Mouse (Mus musculus) forebrain, embryonic 10.5 days (tissue): ENCODE measurements around the gene Eci1. TPM values are rescaled to one million over a fixed set of nuclear protein-coding genes. Genes with fewer than 3 reads are reported as not detected.

Experiments
- DNase-seq: peaks from one replicate; pipeline ENCODE4 v3.0.0-alpha.2; 2017; ENCODE audit warnings: low spot score; ENCODE audit errors: extremely low spot score
- H3K27ac ChIP-seq: fragments of 300-500 bp; sonication (generic); 2 replicates; pipeline ENCODE4 v1.5.1; 2016; ENCODE audit warnings: mild to moderate bottlenecking
- H3K27me3 ChIP-seq: fragments of 300-500 bp; sonication (generic); 2 replicates; pipeline ENCODE4 v1.6.1; 2016; ENCODE audit warnings: mild to moderate bottlenecking; ENCODE audit not compliant: poor library complexity, severe bottlenecking
- H3K36me3 ChIP-seq: fragments of 300-500 bp; sonication (generic); replicated peaks from 2 replicates; pipeline ENCODE4 v1.6.1; 2016; ENCODE audit warnings: mild to moderate bottlenecking, moderate library complexity
- H3K4me1 ChIP-seq: fragments of 300-500 bp; sonication (generic); 2 replicates; pipeline ENCODE4 v1.6.1; 2016
- H3K4me3 ChIP-seq: fragments of 300-500 bp; sonication (generic); 2 replicates; pipeline ENCODE4 v1.5.1; 2016; ENCODE audit warnings: mild to moderate bottlenecking, moderate library complexity
- H3K9me3 ChIP-seq: fragments of 300-500 bp; sonication (generic); 2 replicates; pipeline ENCODE4 v1.6.1; 2016; ENCODE audit warnings: mild to moderate bottlenecking, moderate library complexity
- WGBS: fragments of 180-500 bp; shearing (Covaris S2); methylation state at CpG from one replicate; pipeline ENCODE4 v1.1.7; 2016; 5-methylcytosine and 5-hydroxymethylcytosine counted together
- polyA plus RNA-seq: library from polyadenylated mRNA; unstranded; fragments of >200 nt; fragmentation: Nextera tagmentation; extraction: Ambion mirVana; gene quantifications from 2 replicates; pipeline ENCODE4 v1.2.1, GENCODE M21; 2016

Gene Eci1
- polyA plus RNA-seq, 1 experiment from 2014 or later, result 84.1 TPM

DNA sequence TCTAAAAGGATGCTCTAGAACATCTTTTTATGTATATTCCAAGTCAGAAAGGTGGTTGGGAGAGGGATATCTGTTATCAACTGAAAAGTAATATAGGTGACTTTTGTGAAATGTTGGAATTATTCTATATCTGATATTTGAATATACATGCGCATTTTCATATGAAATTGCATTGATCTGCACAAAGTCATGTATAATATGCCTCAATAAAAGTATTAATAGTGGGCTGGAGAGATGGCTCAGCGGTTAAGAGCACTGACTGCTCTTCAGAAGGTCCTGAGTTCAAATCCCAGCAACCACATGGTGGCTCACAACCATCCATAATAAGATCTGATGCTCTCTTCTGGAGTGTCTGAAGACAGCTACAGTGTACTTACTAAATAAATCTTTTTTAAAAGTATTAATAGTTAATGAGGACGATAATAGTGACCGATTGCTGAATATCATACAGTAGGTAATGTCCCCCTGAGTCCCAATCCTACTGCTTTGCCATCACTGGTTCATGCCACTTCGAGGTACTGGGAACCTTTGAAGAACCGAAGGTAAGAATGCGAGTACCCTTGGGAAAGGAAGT is 43.0 kb downstream of the Eci1 start:
- Histone ChIP-seq H3K36me3 (peaks cover 27% of the 10 kb centered on the region), H3K27ac (peak overlapping the region; percentile 93), H3K4me3 (peak overlapping the region; percentile 95), H3K27me3 (no peaks in the 10 kb centered on the region), H3K4me1 (peaks cover 41% of the 10 kb centered on the region), H3K9me3 (no peaks in the 10 kb centered on the region)
- DNase-seq, result no peak
- WGBS, result 16% methylated on average over 7 of the region's 7 CpGs

DNA sequence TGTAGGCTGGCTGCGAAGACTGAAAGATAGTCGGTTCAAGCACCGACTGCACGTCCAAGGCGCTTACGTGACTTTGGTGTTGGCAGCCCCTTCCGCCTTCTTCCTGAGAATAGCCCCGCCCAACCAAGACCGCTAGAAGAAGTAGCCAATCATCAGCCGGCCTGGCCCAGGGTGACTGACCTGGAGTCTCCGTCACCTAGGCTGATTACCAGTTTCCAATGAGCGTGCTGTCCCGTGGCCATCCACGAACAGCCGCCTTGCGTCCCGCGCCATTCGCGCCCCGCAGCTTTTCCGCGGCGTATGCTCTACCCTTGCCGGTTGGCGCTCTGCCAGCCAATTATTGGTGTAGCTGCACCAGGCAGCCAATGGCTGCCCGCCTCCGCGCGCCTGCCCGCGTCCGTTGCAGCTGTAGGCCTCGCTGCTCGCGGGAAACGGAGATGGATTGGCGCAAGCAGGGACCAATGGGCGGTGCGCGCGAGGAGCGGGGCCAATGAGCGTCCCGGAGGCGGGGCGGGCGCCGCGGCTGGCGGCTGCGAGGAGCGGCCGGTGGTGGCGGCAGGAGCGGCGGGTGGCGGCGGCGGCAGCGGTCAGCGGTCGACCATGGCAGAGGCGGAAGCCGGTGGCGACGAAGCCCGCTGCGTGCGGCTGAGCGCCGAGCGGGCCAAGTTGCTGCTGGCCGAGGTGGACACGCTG is 43.6 kb downstream of the Eci1 start, which contains the start of the genes E4f1 and Pgp:
E4f1 (minus strand) TSS at position 404 of the 693 bp plus-strand sequence.
Pgp (plus strand) TSS at position 483 of the 693 bp plus-strand sequence.
- H3K36me3 ChIP-seq, result peaks cover 34% of the 10 kb centered on the region
- peak; percentile 98 for DNase-seq
- H3K4me1 ChIP-seq, result peaks cover 47% of the 10 kb centered on the region
- under 1% methylated on average over 75 of the region's 75 CpGs for WGBS
- H3K27ac ChIP-seq, result peak within 1 kb of the TSS; percentile 93
- no peaks in the 10 kb centered on the region for H3K9me3 ChIP-seq
- H3K4me3 ChIP-seq, result peak within 1 kb of the TSS; percentile 95
- H3K27me3 ChIP-seq, result no peaks in the 10 kb centered on the region

DNA sequence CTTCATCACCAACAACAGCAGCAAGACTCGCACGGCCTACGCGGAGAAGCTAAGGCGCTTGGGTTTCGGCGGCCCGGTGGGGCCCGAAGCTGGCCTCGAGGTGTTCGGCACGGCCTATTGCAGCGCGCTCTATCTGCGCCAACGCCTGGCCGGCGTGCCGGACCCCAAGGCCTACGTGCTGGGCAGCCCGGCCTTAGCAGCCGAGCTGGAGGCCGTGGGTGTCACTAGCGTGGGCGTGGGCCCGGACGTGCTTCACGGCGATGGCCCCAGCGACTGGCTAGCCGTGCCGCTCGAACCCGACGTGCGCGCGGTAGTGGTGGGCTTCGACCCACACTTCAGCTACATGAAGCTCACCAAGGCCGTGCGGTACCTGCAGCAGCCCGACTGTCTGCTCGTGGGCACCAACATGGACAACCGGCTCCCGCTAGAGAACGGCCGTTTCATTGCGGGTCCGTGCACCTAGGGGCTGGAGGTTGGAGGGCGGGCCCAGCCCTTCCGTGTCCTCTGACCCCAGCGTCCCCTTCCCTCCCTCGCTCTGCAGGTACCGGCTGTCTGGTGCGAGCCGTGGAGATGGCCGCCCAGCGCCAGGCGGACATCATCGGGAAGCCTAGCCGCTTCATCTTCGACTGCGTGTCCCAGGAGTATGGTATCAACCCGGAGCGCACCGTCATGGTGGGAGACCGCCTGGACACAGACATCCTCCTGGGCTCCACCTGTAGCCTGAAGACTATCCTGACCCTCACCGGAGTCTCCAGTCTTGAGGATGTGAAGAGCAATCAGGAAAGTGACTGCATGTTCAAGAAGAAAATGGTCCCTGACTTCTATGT is 44.5 kb downstream of the Eci1 start:
- Histone ChIP-seq H3K36me3 (peaks cover 42% of the 10 kb centered on the region), H3K27ac (peak overlapping the region; percentile 93), H3K4me3 (peak overlapping the region; percentile 95), H3K9me3 (no peaks in the 10 kb centered on the region), H3K4me1 (peaks cover 47% of the 10 kb centered on the region), H3K27me3 (no peaks in the 10 kb centered on the region)
- under 1% methylated on average over 68 of the region's 68 CpGs for WGBS
- peak; percentile 32 for DNase-seq

DNA sequence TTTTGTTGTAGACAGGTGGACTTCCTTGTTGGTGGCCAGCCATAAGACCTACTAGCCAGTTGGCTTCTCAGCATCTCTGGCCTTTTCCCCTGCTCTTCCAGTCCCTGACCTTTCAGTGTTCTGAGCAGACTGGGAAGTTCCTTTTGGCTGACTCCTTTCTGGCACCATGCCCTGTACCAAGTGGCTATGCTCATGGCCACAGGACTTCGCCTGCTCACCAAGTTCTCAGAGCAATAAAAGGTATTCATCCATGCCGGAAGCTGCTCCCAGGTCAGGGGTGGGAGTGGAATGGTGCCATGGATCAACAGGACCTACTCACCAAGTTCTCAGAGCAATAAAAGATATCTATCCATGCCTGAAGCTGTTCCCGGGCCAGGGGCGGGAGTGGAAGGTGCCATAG is 46.1 kb downstream of the Eci1 start:
- Histone ChIP-seq H3K9me3 (no peaks in the 10 kb centered on the region), H3K27ac (no peak overlapping the region), H3K4me3 (peak overlapping the region; percentile 95), H3K4me1 (peaks cover 48% of the 10 kb centered on the region), H3K36me3 (peaks cover 58% of the 10 kb centered on the region), H3K27me3 (no peaks in the 10 kb centered on the region)
- DNase-seq, result no peak
- 97% methylated on average over 4 of the region's 4 CpGs for WGBS

DNA sequence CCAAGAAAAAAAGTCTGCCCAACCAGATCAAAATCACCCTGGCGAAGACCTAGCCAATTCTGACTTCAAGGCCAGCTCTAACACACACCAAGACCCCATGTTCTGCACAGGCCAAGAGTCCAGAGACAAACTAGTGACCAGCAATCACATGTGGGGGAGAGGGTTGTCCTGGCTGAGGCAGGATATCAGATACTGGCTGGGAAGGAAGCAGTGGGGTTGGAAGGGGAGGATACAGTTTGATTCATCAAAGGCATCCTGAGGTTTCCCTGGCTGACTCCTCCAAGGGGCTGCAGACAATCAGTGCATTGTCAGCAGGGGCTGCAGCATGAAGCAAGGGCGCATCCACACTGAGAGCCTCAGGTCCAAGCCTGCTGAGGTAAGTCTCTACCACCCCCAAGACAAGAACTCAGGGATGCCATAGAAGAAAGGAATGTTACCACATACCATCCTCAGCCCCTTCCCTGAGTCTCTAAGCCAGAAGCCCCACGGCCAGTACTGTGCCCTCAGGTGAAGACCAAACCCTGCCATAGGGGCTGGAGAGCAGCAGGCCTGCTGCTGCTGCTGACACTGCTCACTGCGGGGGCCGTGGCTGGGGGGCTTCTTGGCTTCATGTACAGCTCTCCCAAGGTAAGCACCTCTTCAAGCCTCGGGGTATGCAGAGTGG is 47.3 kb downstream of the Eci1 start, which contains the start of gene Bricd5:
Bricd5 (plus strand) TSS at position 273 of the 664 bp plus-strand sequence.
- Histone ChIP-seq H3K27ac (0 out of 2 replicates have a peak within 1 kb of the TSS, but pooled peaks have one; percentile 11), H3K4me3 (peak within 1 kb of the TSS; percentile 95), H3K36me3 (peaks cover 61% of the 10 kb centered on the region), H3K4me1 (peaks cover 58% of the 10 kb centered on the region), H3K27me3 (no peaks in the 10 kb centered on the region), H3K9me3 (no peaks in the 10 kb centered on the region)
- no peak for DNase-seq
- WGBS, result 77% methylated on average over 6 of the region's 6 CpGs

DNA sequence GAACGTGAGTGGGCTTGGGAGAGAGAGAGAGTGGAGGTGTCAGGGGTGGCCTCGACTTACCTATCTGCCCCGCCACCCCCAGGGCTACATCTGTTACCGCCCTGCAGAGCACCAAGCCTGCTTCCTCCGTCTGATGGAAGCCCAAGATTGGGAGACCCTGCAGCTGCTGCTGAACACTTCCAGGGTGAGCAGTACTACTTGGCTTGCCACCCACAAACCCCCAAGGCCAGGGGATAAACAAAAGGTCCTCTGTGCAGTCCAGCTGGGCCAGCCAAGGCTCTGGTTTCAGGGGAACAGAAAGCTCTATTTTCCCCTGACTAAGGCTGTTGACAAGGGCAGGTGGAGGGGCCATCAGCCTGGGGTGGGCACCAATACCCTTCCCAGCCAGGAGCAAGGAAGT is 48.1 kb downstream of the Eci1 start:
- no peaks in the 10 kb centered on the region for H3K27me3 ChIP-seq
- 0 out of 2 replicates have a peak overlapping the region, but pooled peaks have one; percentile 2 for H3K27ac ChIP-seq
- H3K4me3 ChIP-seq, result no peak overlapping the region
- peaks cover 58% of the 10 kb centered on the region for H3K4me1 ChIP-seq
- no peak for DNase-seq
- H3K9me3 ChIP-seq, result no peaks in the 10 kb centered on the region
- WGBS, result 72% methylated on average over 5 of the region's 5 CpGs
- peaks cover 61% of the 10 kb centered on the region for H3K36me3 ChIP-seq

DNA sequence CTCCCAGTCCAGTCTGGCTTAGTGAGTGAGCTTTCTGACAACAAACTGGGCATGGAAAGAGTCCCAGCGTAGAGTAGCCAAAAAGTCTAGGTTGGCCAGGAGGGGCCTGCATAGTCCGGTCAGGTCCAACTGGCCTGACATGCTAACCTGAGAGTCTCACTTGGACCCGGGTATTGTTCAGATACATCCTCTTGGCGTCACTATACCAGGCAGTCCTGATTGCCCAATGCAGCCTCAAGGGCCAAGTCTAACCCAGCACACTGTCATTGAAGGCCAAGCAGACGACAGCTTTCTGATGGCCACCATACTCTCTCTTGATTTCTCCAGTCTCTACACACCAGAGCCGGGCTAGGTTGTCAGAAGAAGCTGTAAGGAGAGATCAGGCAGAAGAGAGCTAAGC is 49.1 kb downstream of the Eci1 start:
- WGBS, result 95% methylated on average over 6 of the region's 6 CpGs
- peak overlapping the region; percentile 10; the same call in 1 of the 2 replicates for H3K4me3 ChIP-seq
- peaks cover 61% of the 10 kb centered on the region for H3K36me3 ChIP-seq

DNA sequence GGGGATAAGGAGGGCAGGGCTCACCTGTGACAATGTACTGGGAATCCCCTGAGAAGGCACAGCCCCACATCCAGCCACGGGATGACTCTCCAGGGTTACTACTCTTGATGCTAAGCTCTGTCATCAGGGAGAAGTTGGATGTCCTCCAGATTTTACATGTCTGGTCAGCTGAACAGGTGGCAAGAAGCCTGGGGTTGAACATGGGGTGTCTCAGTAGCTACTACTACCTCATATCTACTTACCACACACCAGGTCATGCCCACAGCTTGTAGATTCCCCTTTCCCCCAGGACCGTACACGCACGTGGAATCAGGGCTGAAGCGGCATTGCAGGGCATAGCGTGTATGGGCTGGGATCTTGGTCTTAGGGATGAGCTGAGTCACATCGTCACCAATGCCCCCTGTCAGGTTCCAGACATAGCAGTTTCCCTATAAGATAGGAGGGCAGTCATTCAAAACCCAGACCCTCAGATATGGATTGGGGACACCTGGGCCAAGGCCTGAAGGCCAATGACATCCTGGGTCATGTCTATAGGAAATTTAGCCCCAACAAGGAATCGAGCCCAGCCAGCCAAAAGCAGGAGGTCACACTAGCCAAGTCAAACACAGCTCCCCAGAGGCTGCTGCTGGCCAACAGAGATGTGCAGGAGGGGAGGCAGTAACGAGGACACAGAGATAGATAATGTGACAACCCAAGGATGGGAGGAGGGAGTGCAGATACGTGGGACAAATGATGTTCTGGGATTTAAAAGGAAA is 49.8 kb downstream of the Eci1 start:
- Histone ChIP-seq H3K4me3 (peak overlapping the region; percentile 10; the same call in 1 of the 2 replicates), H3K36me3 (peaks cover 61% of the 10 kb centered on the region), H3K27me3 (no peaks in the 10 kb centered on the region), H3K4me1 (peaks cover 58% of the 10 kb centered on the region), H3K27ac (no peak overlapping the region), H3K9me3 (no peaks in the 10 kb centered on the region)
- WGBS, result 94% methylated on average over 10 of the region's 10 CpGs
- DNase-seq, result no peak

More for the DNA sequence above, 49.1 kb downstream of the Eci1 start:
- peaks cover 64% of the 10 kb centered on the region for H3K4me1 ChIP-seq
- no peak overlapping the region for H3K27ac ChIP-seq
- DNase-seq, result no peak
- H3K27me3 ChIP-seq, result no peaks in the 10 kb centered on the region
- H3K9me3 ChIP-seq, result no peaks in the 10 kb centered on the region

DNA sequence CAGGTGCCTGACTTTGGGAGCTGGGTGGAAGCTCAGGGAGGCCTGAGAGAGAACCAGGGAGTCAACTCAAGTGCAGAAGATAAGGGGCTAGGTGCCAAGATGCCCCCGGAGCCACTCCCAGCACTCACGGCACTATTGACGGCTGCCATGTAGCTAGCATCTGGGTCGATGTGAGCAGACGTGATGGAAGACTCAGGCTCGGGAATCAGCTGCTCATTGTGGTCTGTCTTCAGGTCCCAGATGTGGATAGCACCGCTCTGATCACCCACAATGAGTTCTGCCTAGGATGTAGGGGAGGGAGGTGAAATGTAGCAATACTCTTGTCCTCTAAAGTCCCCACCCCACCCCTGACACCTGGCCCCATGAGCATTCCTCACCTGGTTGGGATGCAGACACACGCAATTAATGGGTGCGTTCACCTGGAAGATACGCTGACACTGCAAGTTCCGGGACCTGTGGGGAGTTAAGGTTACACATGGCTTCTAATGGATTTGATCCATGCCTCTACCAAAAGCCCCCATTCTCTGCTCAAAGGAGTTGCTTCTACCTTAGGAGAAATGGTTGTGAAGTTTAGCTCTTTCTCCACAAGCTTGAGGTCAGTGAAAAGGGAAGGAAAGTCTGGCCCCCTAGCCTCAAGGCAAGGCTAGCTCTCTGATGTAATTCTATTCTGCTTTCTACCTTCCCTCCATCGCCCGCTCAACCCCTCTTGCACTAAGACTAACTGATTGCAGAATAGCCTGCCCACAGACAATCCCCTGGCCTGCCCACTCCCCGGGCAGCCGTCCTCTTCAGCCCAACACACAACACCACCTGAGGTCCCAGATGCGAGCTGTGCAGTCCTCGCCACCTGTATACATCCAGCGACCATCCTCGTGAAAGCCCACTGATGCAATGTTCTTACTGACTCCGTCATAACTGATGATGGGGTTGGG is 50.9 kb downstream of the Eci1 start:
- H3K27me3 ChIP-seq, result no peaks in the 10 kb centered on the region
- no peaks in the 10 kb centered on the region for H3K9me3 ChIP-seq
- H3K4me1 ChIP-seq, result peaks cover 47% of the 10 kb centered on the region
- WGBS, result 94% methylated on average over 20 of the region's 20 CpGs
- peaks cover 55% of the 10 kb centered on the region for H3K36me3 ChIP-seq
- no peak for DNase-seq
- H3K4me3 ChIP-seq, result peak overlapping the region; percentile 82; the same call in 1 of the 2 replicates
- no peak overlapping the region for H3K27ac ChIP-seq

DNA sequence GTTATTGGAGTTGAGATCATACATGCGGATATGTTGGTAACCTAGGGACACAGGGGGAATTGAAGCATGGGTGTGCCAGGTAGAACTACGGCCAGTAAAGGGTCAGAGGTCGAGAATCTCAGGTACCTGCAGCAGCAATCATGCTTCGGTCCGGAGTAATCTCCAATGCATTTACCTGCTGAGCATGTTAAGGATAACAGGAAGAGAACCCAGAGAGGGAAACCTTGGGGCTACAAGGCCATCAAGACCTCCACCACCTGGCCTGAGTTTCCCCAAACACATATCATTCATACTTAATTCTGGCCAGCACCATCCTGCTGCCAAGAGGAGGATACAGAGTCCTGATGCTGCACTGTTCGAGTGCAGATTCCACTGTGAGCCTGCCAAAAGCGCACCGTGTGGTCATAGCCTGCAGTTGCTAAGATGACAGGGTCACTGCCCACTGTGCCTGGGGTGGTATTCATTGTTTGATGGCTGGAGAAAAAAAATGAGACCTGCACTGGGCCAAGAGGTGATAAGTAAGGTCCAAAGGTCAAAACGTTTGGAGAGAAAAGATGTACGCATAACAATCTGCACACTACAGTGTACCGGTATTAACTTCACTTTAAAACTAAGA is 51.7 kb downstream of the Eci1 start:
- no peaks in the 10 kb centered on the region for H3K27me3 ChIP-seq
- H3K4me1 ChIP-seq, result peaks cover 39% of the 10 kb centered on the region
- H3K27ac ChIP-seq, result peak overlapping the region; percentile 98
- peaks cover 47% of the 10 kb centered on the region for H3K36me3 ChIP-seq
- no peaks in the 10 kb centered on the region for H3K9me3 ChIP-seq
- peak overlapping the region; percentile 82 for H3K4me3 ChIP-seq
- DNase-seq, result no peak
- 58% methylated on average over 11 of the region's 11 CpGs for WGBS
